Mouse (Mus musculus): ENCODE measurements around the gene Eml5. TPM values are rescaled to one million over a fixed set of nuclear protein-coding genes. Genes with fewer than 3 reads are reported as not detected.

Gene Eml5
- polyA plus RNA-seq, 1 experiment from 2014 or later: 3.3 TPM

- H3K36me3 ChIP-seq (replicated peaks; ENCODE audit: control insufficient read depth, insufficient read depth, low read depth, low read length): no peaks in the 10 kb centered on the region
- H3K4me1 ChIP-seq (ENCODE audit: control insufficient read depth, insufficient read depth, low read length): no peaks in the 10 kb centered on the region
These were observed 67.4 kb downstream of the Eml5 start for GRCm38 (mm10) chr12:98833901-98834300.

GRCm38 (mm10) chr12:98832929-98833598, 68.2 kb downstream of the Eml5 start:
- 91% methylated on average over 8 of the region's 8 CpGs for WGBS
- DNase-seq (ENCODE audit: low spot score) (no peak), ATAC-seq (replicated peaks; ENCODE audit: insufficient number of reproducible peaks, low FRiP score, low TSS enrichment, low read depth) (no peak)
- Histone ChIP-seq H3K27me3 (ENCODE audit: control insufficient read depth, insufficient read depth, low read length) (no peaks in the 10 kb centered on the region), H3K4me3 (ENCODE audit: low read depth, low read length) (no peak overlapping the region), H3K9ac (replicated peaks; ENCODE audit: low read length) (no peak overlapping the region), H3K36me3 (replicated peaks; ENCODE audit: control insufficient read depth, insufficient read depth, low read depth, low read length) (no peaks in the 10 kb centered on the region), H3K4me2 (ENCODE audit: low read depth, low read length) (no peak overlapping the region), H3K4me1 (ENCODE audit: control insufficient read depth, insufficient read depth, low read length) (no peaks in the 10 kb centered on the region), H3K27ac (replicated peaks; ENCODE audit: low read depth, low read length) (no peak overlapping the region), H3K9me3 (replicated peaks; ENCODE audit: control insufficient read depth, low read length) (no peaks in the 10 kb centered on the region)

More at GRCm38 (mm10) chr12:98833901-98834300, 67.4 kb downstream of the Eml5 start:
- Histone ChIP-seq H3K27ac (replicated peaks; ENCODE audit: low read depth, low read length) (no peak overlapping the region), H3K4me2 (ENCODE audit: low read depth, low read length) (no peak overlapping the region), H3K27me3 (ENCODE audit: control insufficient read depth, insufficient read depth, low read length) (no peaks in the 10 kb centered on the region), H3K9ac (replicated peaks; ENCODE audit: low read length) (no peak overlapping the region), H3K9me3 (replicated peaks; ENCODE audit: control insufficient read depth, low read length) (no peaks in the 10 kb centered on the region), H3K4me3 (ENCODE audit: low read depth, low read length) (no peak overlapping the region)
- DNase-seq (ENCODE audit: low spot score): no peak
- ATAC-seq (replicated peaks; ENCODE audit: insufficient number of reproducible peaks, low FRiP score, low TSS enrichment, low read depth): no peak
- 77% methylated on average over 1 of the region's 1 CpGs for WGBS

GRCm38 (mm10) chr12:98831122-98831521, 70.2 kb downstream of the Eml5 start:
- H3K27ac ChIP-seq (replicated peaks; ENCODE audit: low read depth, low read length): no peak overlapping the region
- DNase-seq (ENCODE audit: low spot score) (no peak), ATAC-seq (replicated peaks; ENCODE audit: insufficient number of reproducible peaks, low FRiP score, low TSS enrichment, low read depth) (no peak)
- no peak overlapping the region for H3K4me2 ChIP-seq (ENCODE audit: low read depth, low read length)
- 89% methylated on average over 7 of the region's 7 CpGs for WGBS
- no peaks in the 10 kb centered on the region for H3K4me1 ChIP-seq (ENCODE audit: control insufficient read depth, insufficient read depth, low read length)
- H3K4me3 ChIP-seq (ENCODE audit: low read depth, low read length): no peak overlapping the region
- H3K9ac ChIP-seq (replicated peaks; ENCODE audit: low read length): no peak overlapping the region
- no peaks in the 10 kb centered on the region for H3K27me3 ChIP-seq (ENCODE audit: control insufficient read depth, insufficient read depth, low read length)
- H3K36me3 ChIP-seq (replicated peaks; ENCODE audit: control insufficient read depth, insufficient read depth, low read depth, low read length): no peaks in the 10 kb centered on the region
- H3K9me3 ChIP-seq (replicated peaks; ENCODE audit: control insufficient read depth, low read length): no peaks in the 10 kb centered on the region

- no peak overlapping the region for H3K4me2 ChIP-seq (ENCODE audit: low read depth, low read length)
- H3K9ac ChIP-seq (replicated peaks; ENCODE audit: low read length): no peak overlapping the region
- no peaks in the 10 kb centered on the region for H3K27me3 ChIP-seq (ENCODE audit: control insufficient read depth, insufficient read depth, low read length)
- H3K4me1 ChIP-seq (ENCODE audit: control insufficient read depth, insufficient read depth, low read length): no peaks in the 10 kb centered on the region
- no peaks in the 10 kb centered on the region for H3K9me3 ChIP-seq (replicated peaks; ENCODE audit: control insufficient read depth, low read length)
- ATAC-seq (replicated peaks; ENCODE audit: insufficient number of reproducible peaks, low FRiP score, low TSS enrichment, low read depth): 0 out of 2 replicates have a peak, but pooled peaks have one; percentile 62
- H3K36me3 ChIP-seq (replicated peaks; ENCODE audit: control insufficient read depth, insufficient read depth, low read depth, low read length): no peaks in the 10 kb centered on the region
- WGBS: 87% methylated on average over 2 of the region's 2 CpGs
- DNase-seq (ENCODE audit: low spot score): no peak
- no peak overlapping the region for H3K27ac ChIP-seq (replicated peaks; ENCODE audit: low read depth, low read length)
- no peak overlapping the region for H3K4me3 ChIP-seq (ENCODE audit: low read depth, low read length)
These were observed 80.5 kb downstream of the Eml5 start for GRCm38 (mm10) chr12:98820781-98821180.

GRCm38 (mm10) chr12:98804078-98804748, 97.1 kb downstream of the Eml5 start:
- no peak overlapping the region for H3K9ac ChIP-seq (replicated peaks; ENCODE audit: low read length)
- ATAC-seq (replicated peaks; ENCODE audit: insufficient number of reproducible peaks, low FRiP score, low TSS enrichment, low read depth): no peak
- H3K4me1 ChIP-seq (ENCODE audit: control insufficient read depth, insufficient read depth, low read length): no peaks in the 10 kb centered on the region
- WGBS: 86% methylated on average over 3 of the region's 3 CpGs
- no peaks in the 10 kb centered on the region for H3K36me3 ChIP-seq (replicated peaks; ENCODE audit: control insufficient read depth, insufficient read depth, low read depth, low read length)
- DNase-seq (ENCODE audit: low spot score): no peak
- H3K4me3 ChIP-seq (ENCODE audit: low read depth, low read length): no peak overlapping the region
- no peaks in the 10 kb centered on the region for H3K9me3 ChIP-seq (replicated peaks; ENCODE audit: control insufficient read depth, low read length)
- no peak overlapping the region for H3K27ac ChIP-seq (replicated peaks; ENCODE audit: low read depth, low read length)
- H3K4me2 ChIP-seq (ENCODE audit: low read depth, low read length): no peak overlapping the region
- no peaks in the 10 kb centered on the region for H3K27me3 ChIP-seq (ENCODE audit: control insufficient read depth, insufficient read depth, low read length)

- H3K4me3 ChIP-seq (ENCODE audit: low read depth, low read length): no peak overlapping the region
- no peaks in the 10 kb centered on the region for H3K9me3 ChIP-seq (replicated peaks; ENCODE audit: control insufficient read depth, low read length)
- no peaks in the 10 kb centered on the region for H3K27me3 ChIP-seq (ENCODE audit: control insufficient read depth, insufficient read depth, low read length)
- no peak overlapping the region for H3K27ac ChIP-seq (replicated peaks; ENCODE audit: low read depth, low read length)
- WGBS: 73% methylated on average over 3 of the region's 3 CpGs
- no peaks in the 10 kb centered on the region for H3K4me1 ChIP-seq (ENCODE audit: control insufficient read depth, insufficient read depth, low read length)
- ATAC-seq (replicated peaks; ENCODE audit: insufficient number of reproducible peaks, low FRiP score, low TSS enrichment, low read depth): no peak
- H3K36me3 ChIP-seq (replicated peaks; ENCODE audit: control insufficient read depth, insufficient read depth, low read depth, low read length): no peaks in the 10 kb centered on the region
- no peak for DNase-seq (ENCODE audit: low spot score)
- H3K4me2 ChIP-seq (ENCODE audit: low read depth, low read length): no peak overlapping the region
- no peak overlapping the region for H3K9ac ChIP-seq (replicated peaks; ENCODE audit: low read length)
These were observed 99.0 kb downstream of the Eml5 start for GRCm38 (mm10) chr12:98802245-98802644.

- Histone ChIP-seq H3K4me1 (ENCODE audit: control insufficient read depth, insufficient read depth, low read length) (no peaks in the 10 kb centered on the region), H3K36me3 (replicated peaks; ENCODE audit: control insufficient read depth, insufficient read depth, low read depth, low read length) (no peaks in the 10 kb centered on the region), H3K4me3 (ENCODE audit: low read depth, low read length) (no peak overlapping the region), H3K27ac (replicated peaks; ENCODE audit: low read depth, low read length) (no peak overlapping the region), H3K4me2 (ENCODE audit: low read depth, low read length) (no peak overlapping the region), H3K9me3 (replicated peaks; ENCODE audit: control insufficient read depth, low read length) (no peaks in the 10 kb centered on the region), H3K27me3 (ENCODE audit: control insufficient read depth, insufficient read depth, low read length) (no peaks in the 10 kb centered on the region), H3K9ac (replicated peaks; ENCODE audit: low read length) (no peak overlapping the region)
- ATAC-seq (replicated peaks; ENCODE audit: insufficient number of reproducible peaks, low FRiP score, low TSS enrichment, low read depth): no peak
- WGBS: 88% methylated on average over 5 of the region's 5 CpGs
- no peak for DNase-seq (ENCODE audit: low spot score)
These were observed 101.0 kb downstream of the Eml5 start for GRCm38 (mm10) chr12:98800334-98800733.

- no peaks in the 10 kb centered on the region for H3K27me3 ChIP-seq (ENCODE audit: control insufficient read depth, insufficient read depth, low read length)
- DNase-seq (ENCODE audit: low spot score) (no peak), ATAC-seq (replicated peaks; ENCODE audit: insufficient number of reproducible peaks, low FRiP score, low TSS enrichment, low read depth) (no peak)
- H3K36me3 ChIP-seq (replicated peaks; ENCODE audit: control insufficient read depth, insufficient read depth, low read depth, low read length): no peaks in the 10 kb centered on the region
- H3K9ac ChIP-seq (replicated peaks; ENCODE audit: low read length): no peak overlapping the region
- no peak overlapping the region for H3K4me3 ChIP-seq (ENCODE audit: low read depth, low read length)
- H3K4me2 ChIP-seq (ENCODE audit: low read depth, low read length): no peak overlapping the region
- no peak overlapping the region for H3K27ac ChIP-seq (replicated peaks; ENCODE audit: low read depth, low read length)
- no peaks in the 10 kb centered on the region for H3K4me1 ChIP-seq (ENCODE audit: control insufficient read depth, insufficient read depth, low read length)
- 85% methylated on average over 3 of the region's 3 CpGs for WGBS
- H3K9me3 ChIP-seq (replicated peaks; ENCODE audit: control insufficient read depth, low read length): no peaks in the 10 kb centered on the region
These were observed 105.5 kb downstream of the Eml5 start for GRCm38 (mm10) chr12:98795731-98796318.
